In the genomic region with DNA sequence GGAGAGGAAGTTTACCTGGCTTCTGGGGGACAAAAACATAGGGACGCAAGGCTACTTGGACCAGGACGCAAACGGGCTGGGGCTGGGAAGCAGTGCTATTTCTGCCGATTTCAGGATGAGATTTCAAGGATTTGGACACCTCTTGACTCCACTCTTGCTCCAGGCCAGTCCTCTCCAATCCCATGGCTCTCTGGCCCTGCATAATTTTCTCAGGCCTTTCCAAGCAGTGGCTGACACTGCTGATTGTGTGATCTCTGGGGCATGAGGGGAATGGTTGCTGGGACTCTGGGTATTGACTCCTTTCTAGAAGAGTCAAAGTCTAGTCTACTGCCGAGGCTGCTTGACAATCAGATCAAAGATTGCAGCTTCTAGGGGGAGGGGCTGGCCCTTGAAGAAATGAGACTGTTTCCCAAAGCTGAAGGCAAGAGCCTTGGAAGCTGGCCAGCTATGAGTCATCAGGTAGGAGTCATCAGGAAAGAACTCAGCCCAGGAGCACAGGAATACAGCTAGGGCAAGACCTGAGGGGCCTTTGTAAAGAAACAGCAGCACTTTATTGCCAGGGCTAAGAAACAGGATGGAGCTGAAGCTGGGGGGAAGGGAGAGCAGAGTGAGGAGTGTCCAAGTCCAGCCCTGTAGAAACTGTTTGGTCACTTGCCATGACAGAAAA, we compare ENCODE assay signal across 10 mouse cellular contexts. TPM values are rescaled to one million over a fixed set of nuclear protein-coding genes. Genes with fewer than 3 reads are reported as not detected.
DNase-seq lines count a peak whose midpoint lies in the region; ATAC-seq and TF ChIP-seq lines count a peak whose summit lies in the region.
"Had no signal": no experiment of that assay in that cellular context is flagged by ENCODE, and none has a peak within 500 bp of the region (broad histone marks: within the 10 kb centered on the region; RNA-seq: fewer than 3 reads in every experiment).

No protein-coding gene starts in this region.

- H3K9ac ChIP-seq in lung, embryonic 14.5 days: no peak overlapping the region
- H3K9ac ChIP-seq: neural tube, embryonic 13.5 days had no signal

- no peaks in the 10 kb centered on the region for H3K4me1 ChIP-seq in lung, embryonic 14.5 days (ENCODE audit: insufficient read depth)
- H3K4me1 ChIP-seq: neural tube, embryonic 13.5 days had no signal

- H3K36me3 ChIP-seq in lung, embryonic 14.5 days (ENCODE audit: insufficient read depth): no peaks in the 10 kb centered on the region
- H3K36me3 ChIP-seq: G1E; neural tube, embryonic 13.5 days had no signal

- 65% methylated on average over 5 of the region's 5 CpGs for WGBS in lung, embryonic 14.5 days

- DNase-seq in gastrocnemius, adult 18-20 months (ENCODE audit: low spot score): peak; percentile 17
- DNase-seq in gastrocnemius, postnatal 36 days: no peak
- DNase-seq in adrenal gland, adult 8-10 months: peak; percentile 94
- DNase-seq in heart, postnatal 14 days: peak; percentile 8 to 40
- peak; percentile 87 for DNase-seq in lung, embryonic 14.5 days
- no peak for DNase-seq in embryo, embryonic 11 days
- no peak for DNase-seq in layer of hippocampus, adult 9-11 months

- H3K4me2 ChIP-seq in lung, embryonic 14.5 days: no peak overlapping the region
- H3K4me2 ChIP-seq: neural tube, embryonic 13.5 days had no signal

- no peak for TF ChIP-seq CTCF in lung, embryonic 14.5 days (IDR thresholded peaks at IDR 0.05; ENCODE audit: low read depth)

- H3K4me3 ChIP-seq in lung, embryonic 14.5 days (ENCODE audit: low read depth, low read length): no peak overlapping the region
- H3K4me3 ChIP-seq: neural tube, embryonic 13.5 days had no signal

- no peaks in the 10 kb centered on the region for H3K9me3 ChIP-seq in lung, embryonic 14.5 days (ENCODE audit: low read depth, low read length)
- H3K9me3 ChIP-seq: G1E; neural tube, embryonic 13.5 days had no signal

- no peaks in the 10 kb centered on the region for H3K27me3 ChIP-seq in lung, embryonic 14.5 days (ENCODE audit: insufficient read depth, low read length)
- H3K27me3 ChIP-seq: neural tube, embryonic 13.5 days had no signal

- peak; percentile 91 for ATAC-seq in lung, embryonic 14.5 days (ENCODE audit: insufficient read depth)
- ATAC-seq in erythroid progenitor cell, adult 5-6 weeks (replicated peaks; ENCODE audit: low FRiP score, poor library complexity, severe bottlenecking): no peak

- H3K27ac ChIP-seq in lung, embryonic 14.5 days (ENCODE audit: low read depth): peak overlapping the region; percentile 25; the same call in 1 of the 2 replicates
- H3K27ac ChIP-seq: neural tube, embryonic 13.5 days had no signal

- intact Hi-C loops in gastrocnemius, postnatal 36 days (cut with DNase I): no loop called here
- intact Hi-C loops in heart, postnatal 14 days (cut with DNase I): no loop called here

RNA-seq across cellular contexts. Expression of a gene that starts 18.7 kb away (rescaled TPM):
- 1 to 10 TPM; 1.9 to 3.5 TPM for total RNA-seq in gastrocnemius, adult 18-20 months (2021)
- 1 to 10 TPM; 1.3 to 1.6 TPM for total RNA-seq in gastrocnemius, postnatal 36 days (2021)
- 1 to 10 TPM; 6.3 to 9.0 (median 7.5) TPM for total RNA-seq in adrenal gland, adult 8-10 months (2022)
- total RNA-seq in heart, postnatal 14 days (2021): 1 to 10 TPM; 2.1 to 3.7 TPM
- 18.7 and 18.8 TPM in 2 replicates for polyA plus RNA-seq in lung, embryonic 14.5 days (2014; fragmentation: Nextera tagmentation; extraction: Ambion mirVana)
- 0.84 and 1.8 TPM in 2 replicates for total RNA-seq in erythroid progenitor cell, adult 5-6 weeks (2015; ENCODE audit: low replicate concordance)
- 0.15 and 0.64 TPM in 2 replicates for total RNA-seq in erythroid progenitor cell, adult 5-6 weeks (2017; ENCODE audit: low replicate concordance)
- polyA plus RNA-seq: G1E had no signal

Comparison
In these comparisons a context has a peak if more than half of its experiments do, and no peak if none do; other contexts are left out.
1. DNase-seq: peak in gastrocnemius, adult 18-20 months (single experiment), adrenal gland, adult 8-10 months (single experiment), heart, postnatal 14 days (2 of 2) and lung, embryonic 14.5 days (single experiment); none in gastrocnemius, postnatal 36 days (0 of 2), embryo, embryonic 11 days (single experiment) and layer of hippocampus, adult 9-11 months (single experiment).